Mouse (Mus musculus) gonadal fat pad, adult 2 months (tissue): ENCODE measurements around the gene Klhl32. TPM values are rescaled to one million over a fixed set of nuclear protein-coding genes. Genes with fewer than 3 reads are reported as not detected.
A peak's percentile ranks its signal among the peaks of the same experiment; 100 is the strongest.

Experiments used
- DNase-seq: peaks from one replicate; pipeline ENCODE4 v3.0.0-alpha.2; 2012; ENCODE audit warnings: low read depth
- polyA plus RNA-seq: library from polyadenylated mRNA; depleted of rRNA; stranded (reverse); fragments of >200 nt; gene quantifications from 2 replicates; pipeline ENCODE4 v1.2.3, GENCODE M21; 2012

Gene Klhl32
- polyA plus RNA-seq, 1 experiment = 1.0 TPM

- DNase-seq = no peak
These were observed 220.5 kb downstream of the Klhl32 start for GRCm38 (mm10) chr4:24630430-24630829.

GRCm38 (mm10) chr4:24627871-24628270 lies 223.1 kb downstream of the Klhl32 start:
- DNase-seq = no peak

DNA sequence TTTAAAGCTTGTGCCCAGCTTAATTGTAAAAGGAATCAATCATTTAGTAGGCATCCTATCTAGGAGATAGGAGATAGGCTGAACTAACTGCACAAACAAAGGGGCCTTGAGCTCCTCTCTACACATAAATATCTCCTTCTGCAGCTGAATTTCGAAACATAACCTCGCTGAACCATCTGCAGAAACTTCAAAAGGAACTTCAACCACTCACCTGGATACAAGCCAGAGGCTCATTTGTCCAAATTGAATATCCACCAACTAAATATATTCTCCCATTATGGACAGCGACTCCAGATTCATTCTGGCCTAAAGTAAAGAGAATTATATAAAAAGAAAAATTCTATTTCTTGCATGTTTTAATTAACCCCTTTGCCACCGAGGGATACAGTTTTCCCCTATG lies 224.2 kb downstream of the Klhl32 start:
- no peak for DNase-seq

DNA sequence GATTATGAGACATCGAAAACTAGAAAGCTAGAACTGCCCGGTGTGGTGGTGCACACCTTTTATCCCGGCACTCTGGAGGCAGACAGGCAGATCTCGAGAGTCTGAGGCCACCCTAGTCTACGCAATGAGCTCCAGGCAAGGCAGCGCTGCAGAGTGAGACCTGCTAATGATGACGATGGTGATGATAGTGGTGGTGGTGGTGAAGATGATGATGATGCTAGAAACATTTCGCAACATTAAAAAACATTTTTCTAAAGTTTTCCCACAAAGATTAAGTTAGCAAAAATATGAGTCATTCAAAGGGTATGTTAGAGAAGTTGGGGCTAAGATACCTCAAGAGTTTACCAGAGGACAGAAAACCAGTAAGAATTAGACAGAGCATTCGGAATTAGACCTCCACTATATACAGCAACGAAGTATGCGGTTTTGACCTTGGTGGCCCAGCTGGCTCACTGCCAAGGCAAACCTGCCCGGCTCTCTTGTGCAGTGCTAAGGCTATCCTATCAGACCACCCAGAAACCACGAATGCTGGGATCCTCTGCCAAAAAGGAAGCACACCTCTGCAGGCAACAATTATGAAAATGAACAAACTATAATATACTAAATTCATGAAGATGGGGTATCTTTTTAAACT lies 224.9 kb downstream of the Klhl32 start:
- no peak for DNase-seq

DNA sequence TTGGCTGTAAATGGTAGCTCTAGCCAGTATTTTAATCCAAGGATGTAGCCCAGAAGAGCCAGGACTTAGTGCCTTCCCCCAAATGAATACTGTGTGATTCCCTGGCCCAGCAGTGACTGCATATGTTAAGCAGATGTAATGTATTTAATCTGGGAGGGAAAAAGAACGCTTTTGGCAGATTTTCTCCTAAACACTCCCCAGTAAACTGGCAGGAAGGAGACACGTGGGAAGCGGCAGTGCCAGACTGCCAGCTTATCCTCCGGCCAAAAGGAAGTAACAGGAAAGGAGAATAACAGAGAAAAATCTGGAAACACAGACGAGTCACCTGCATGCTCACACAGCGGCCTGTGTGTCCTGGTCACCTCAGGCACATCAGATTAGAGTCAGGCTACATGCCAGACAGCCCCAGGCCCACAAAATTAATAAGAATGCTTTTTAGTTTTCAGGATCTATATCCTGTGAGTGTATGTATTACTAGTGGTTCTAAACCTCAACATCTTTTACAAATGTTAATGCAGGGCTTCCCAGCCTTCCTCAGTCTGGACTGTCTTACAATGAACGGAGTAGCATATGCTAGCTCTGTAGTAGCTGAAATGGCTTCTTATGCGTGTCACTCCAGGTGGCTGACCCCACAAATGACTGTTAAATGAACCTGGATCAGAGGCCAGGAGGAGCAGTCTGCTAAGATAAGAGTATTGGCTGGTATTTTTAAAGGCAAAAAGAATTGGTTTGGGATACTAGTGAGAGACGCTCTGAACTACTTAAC lies 229.3 kb downstream of the Klhl32 start:
- no peak for DNase-seq

GRCm38 (mm10) chr4:24620440-24620839 lies 230.5 kb downstream of the Klhl32 start:
- no peak for DNase-seq

GRCm38 (mm10) chr4:24620005-24620404 lies 230.9 kb downstream of the Klhl32 start:
- DNase-seq = peak; percentile 62

DNA sequence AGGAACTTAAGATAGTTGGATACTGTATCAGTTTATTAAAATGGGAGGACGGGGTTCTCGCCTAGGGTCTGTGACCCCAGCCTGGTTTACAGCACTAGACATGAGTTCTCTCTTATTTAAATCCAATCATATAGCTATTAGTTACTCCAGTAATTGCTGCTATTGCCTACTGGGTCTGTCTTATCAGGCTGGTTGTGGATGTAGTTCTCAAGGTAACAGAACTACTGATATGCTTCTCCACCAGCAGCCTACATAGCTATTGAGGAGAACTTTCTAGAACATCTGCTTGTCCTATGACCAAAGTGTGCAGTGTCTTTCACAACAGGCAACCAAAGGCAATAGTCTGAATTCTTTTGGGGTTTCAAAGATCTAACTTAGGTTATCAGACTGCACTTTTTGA lies 241.4 kb downstream of the Klhl32 start:
- no peak for DNase-seq

- DNase-seq = no peak
These were observed 241.8 kb downstream of the Klhl32 start for GRCm38 (mm10) chr4:24609085-24609484.

GRCm38 (mm10) chr4:24601711-24602110 lies 249.2 kb downstream of the Klhl32 start:
- no peak for DNase-seq

- no peak for DNase-seq
These were observed 252.3 kb downstream of the Klhl32 start for GRCm38 (mm10) chr4:24598637-24599036.

DNA sequence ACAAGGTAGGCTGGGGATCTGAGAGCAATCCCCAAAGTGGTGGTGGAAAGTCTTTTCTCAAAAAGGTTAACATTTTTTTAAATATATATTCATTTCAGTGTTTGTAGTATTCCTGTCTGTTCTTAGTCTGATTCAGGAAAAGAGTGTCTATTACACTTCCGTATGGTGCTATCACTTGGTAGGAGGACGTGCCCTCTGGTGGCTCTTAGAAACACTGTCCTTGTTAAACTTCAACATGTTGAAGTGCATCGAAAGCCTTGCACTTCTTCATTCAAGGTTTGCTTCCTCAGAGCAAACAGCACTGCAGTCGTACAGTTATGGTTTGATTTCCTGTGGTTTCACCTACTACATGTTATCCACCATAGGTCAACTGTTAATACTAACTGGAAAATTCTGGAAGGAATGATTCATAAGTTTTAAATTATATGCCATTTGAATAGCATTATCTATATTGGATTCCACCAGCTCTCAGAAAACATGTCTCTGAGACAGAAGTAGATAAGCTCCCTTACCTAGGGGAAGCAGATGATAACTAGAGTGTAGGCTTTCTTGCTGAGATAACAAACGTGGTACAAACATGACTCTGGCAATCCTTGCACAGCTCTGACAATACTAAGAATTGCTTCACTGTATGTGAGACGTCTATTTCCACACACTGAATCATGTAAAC lies 253.8 kb downstream of the Klhl32 start:
- no peak for DNase-seq

DNA sequence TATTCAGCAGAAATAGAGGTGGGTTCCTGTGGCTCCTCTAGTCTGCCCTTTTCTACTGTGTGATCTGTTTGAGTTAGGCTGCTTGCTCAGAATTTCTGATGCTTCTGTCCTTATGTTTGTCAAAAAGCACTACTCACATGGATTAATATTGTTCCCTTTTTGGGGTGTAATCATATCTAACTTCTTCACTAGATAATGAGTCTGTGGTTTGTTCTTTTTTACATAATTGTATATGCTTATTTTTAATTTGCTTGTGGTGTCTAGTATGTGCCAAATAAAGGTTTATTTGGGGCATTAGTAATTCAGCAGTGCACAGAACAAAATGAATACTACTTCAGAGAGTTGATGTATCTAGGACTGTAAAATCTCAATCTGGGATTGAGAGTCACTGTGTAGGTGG lies 256.1 kb downstream of the Klhl32 start:
- DNase-seq = no peak

GRCm38 (mm10) chr4:24583997-24584396 lies 266.9 kb downstream of the Klhl32 start:
- DNase-seq = no peak

- no peak for DNase-seq
These were observed 268.6 kb downstream of the Klhl32 start for GRCm38 (mm10) chr4:24582295-24582694.

GRCm38 (mm10) chr4:24577594-24577993 lies 273.3 kb downstream of the Klhl32 start:
- DNase-seq = no peak

GRCm38 (mm10) chr4:24574276-24574675 lies 276.6 kb downstream of the Klhl32 start:
- DNase-seq = no peak

- no peak for DNase-seq
These were observed 281.9 kb downstream of the Klhl32 start for GRCm38 (mm10) chr4:24568989-24569556.

GRCm38 (mm10) chr4:24568026-24568425 lies 282.9 kb downstream of the Klhl32 start:
- no peak for DNase-seq
